Mouse (Mus musculus) adrenal gland, postnatal 14 days (tissue): ENCODE results near the gene Ccdc30. TPM values are rescaled to one million over a fixed set of nuclear protein-coding genes. Genes with fewer than 3 reads are reported as not detected.

Source experiments
- DNase-seq: peaks from one replicate; pipeline ENCODE4 v3.0.0; 2021; ENCODE audit warnings: mixed read lengths
- total RNA-seq: library from RNA; stranded (reverse); gene quantifications from 2 replicates; pipeline ENCODE4 v1.2.3, GENCODE M21; 2021

The Ccdc30 gene
- total RNA-seq, 1 experiment from 2014 or later: 8.4 TPM

DNA sequence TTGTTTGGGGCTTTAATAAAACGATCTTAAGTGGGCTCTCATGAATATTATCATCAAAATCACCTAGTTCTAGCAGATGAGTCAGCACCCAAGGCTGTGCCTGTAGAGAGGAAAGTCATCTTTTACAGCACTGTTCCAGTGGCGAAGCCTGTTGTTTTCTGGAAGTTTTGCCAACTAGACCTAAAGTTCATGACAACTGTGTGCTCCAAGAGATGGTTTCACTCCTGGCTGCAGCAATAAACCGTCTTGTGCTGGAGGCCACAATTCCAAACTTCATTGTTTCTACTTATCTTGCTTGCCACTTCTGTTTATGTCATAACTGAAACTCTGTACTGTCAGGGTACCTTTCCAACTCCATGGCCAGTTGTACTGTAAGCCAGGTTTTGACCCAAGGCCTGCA, 1.9 kb upstream of the Ccdc30 start:
- DNase-seq: peak; percentile 51

DNA sequence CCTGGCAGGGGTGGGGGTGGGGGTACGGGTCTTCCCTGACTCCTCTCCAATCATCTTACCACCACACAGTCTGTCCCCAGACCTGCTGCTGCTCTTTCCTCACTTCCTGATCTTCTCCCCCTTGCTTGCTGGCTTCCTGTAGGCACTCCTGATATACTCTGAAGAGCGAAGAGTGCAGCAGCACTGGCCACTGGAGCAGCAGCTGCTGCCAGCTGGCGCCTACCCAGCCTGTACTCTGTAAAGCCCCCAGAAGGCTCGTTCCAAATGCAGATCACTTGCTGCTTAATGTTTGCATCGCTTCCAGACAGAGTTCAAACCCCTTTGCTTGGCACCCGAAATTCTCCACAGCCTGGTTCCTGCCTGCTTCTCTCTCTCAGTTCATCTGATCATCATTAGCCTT, 2.5 kb downstream of the Ccdc30 start:
- no peak for DNase-seq

GRCm38 (mm10) chr4:119411877-119412650, 3.3 kb downstream of the Ccdc30 start:
- DNase-seq: no peak

DNA sequence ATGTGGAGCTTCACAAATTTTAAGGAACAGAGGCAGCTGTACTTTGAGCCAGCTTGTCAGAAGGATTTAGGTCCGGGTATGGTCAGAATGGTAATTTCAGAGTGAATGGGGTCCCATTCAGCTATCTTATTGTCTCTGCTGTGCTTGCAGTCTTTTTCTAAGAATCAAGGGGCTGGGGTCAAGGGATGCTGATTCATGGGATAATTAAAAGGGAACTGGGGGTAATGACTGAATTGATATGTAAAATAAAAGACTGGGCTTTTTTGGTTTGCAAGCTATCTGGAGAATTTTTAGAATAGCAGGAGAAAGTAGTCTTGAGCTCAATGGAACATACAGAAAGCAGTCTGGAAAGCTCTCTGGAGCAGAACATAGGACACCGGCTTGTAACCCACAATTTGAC, 11.9 kb downstream of the Ccdc30 start:
- DNase-seq: no peak

DNA sequence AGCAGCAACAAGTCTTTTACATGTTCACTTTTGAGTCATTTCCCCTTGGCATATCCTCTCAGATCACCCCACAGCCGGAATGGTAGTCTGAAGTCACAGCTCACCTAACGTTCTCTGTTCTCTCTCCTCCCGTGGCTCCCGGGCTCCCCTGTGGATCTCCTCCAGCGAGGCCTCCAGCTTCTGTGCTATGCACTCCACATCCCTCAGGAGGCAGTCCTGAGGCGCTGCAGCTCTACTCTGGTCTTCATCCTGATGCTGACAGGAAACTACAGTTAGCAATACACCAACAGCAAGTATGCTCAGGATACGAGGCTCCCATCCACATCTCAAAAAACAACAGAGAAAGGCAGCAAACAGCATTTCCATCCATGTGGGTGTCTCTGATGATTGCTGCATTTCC, 14.4 kb downstream of the Ccdc30 start:
- no peak for DNase-seq

- DNase-seq: no peak
These were observed 16.6 kb downstream of the Ccdc30 start for GRCm38 (mm10) chr4:119398751-119399150.

DNA sequence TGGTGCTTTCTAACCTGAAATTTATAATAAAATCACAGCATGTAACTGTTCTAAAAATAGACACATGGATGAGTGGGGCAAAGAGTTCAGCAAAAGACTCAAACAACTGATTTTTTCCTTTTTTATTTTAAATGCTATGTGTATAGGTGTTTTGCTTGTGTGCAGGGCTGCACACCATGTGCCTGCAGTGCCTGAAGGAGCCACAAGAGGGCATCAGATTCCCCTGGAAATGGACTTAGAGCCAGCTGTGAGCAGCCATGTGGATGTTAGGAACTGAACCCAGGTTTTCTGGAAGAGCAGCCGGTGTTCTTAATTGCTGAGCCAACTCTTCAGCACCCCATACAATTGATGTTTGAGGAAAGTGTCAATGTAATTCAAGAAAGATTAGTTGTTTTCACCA, 25.0 kb downstream of the Ccdc30 start:
- DNase-seq: peak; percentile 61

DNA sequence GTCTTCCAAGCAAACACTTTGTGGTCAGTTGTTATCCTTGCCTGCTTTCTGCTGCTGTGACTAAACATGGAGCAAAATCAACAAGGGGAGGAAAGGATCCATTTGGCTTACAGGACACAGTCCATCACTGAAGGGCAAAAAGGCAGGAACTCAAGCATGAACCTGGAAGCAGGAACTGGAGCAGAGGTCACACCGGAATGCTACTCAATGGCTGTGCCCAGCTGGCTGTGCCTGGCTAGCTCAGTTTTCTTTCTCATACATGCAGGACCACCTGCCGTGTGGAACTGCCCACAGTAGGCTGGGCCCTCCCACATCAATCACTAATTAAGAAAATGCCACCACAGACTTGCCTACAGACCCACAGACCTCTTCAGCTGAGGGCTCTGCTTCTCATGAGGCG, 26.1 kb downstream of the Ccdc30 start:
- DNase-seq: no peak

- DNase-seq: no peak
These were observed 33.7 kb downstream of the Ccdc30 start for GRCm38 (mm10) chr4:119381471-119382190.

- DNase-seq: no peak
These were observed 45.9 kb downstream of the Ccdc30 start for GRCm38 (mm10) chr4:119369460-119369859.

DNA sequence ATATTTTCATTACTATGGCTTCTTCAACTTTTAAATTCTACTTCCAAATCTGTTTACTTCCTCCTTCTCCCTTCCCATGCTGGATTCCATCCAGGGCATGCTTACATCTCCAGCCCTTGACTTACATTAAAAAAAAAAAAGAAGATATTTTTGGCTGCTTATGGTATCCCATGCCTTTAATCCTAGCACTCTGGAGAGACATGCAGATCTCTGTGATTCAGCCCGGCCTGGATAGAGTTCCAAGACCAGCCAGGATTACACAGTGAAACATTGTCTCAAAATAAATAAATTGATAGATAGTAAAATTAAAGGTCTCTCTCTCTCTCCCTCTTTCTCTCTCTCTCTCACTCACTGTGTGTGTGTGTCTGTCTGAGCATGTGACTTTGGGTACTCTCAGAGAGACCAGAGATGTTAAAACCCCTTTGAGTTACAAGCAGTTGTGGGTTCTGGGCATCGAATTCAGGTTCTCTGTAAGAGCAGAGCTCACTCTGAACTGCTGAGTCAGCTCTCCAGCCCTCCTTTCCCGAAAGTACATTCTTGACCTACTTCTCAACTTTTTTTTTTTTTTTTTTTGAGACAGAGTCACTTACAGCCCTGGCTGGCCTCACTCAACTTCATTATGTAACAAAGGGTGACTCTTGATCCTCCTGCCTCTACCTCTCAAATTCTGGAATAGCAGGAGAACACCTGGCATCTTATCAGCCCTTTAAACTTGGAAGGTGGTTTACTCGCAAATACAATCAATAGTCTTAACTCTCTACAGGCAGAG, 48.4 kb downstream of the Ccdc30 start:
- DNase-seq: peak; percentile 49

GRCm38 (mm10) chr4:119362231-119362630, 53.1 kb downstream of the Ccdc30 start:
- DNase-seq: no peak

GRCm38 (mm10) chr4:119359196-119359971, 55.9 kb downstream of the Ccdc30 start:
- DNase-seq: peak; percentile 39

DNA sequence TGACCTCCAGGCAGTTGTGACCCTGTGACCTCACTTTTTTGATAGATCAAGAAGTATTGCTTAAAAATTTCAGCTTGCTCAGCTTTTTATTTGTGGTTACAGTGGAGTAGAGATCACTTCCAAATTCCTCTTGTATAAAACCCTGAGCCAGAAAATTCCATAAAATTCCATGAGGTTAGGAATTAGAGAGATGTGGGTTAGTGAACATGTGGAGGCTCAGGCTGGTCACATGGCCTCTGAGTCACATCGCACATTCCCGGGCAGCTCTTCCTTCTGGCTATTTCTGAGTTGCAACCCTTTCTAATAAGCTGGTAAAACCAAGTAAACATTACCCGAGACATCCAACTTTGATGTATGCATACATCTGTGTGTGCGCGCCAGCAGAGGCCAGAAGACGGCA, 69.8 kb downstream of the Ccdc30 start:
- no peak for DNase-seq

DNA sequence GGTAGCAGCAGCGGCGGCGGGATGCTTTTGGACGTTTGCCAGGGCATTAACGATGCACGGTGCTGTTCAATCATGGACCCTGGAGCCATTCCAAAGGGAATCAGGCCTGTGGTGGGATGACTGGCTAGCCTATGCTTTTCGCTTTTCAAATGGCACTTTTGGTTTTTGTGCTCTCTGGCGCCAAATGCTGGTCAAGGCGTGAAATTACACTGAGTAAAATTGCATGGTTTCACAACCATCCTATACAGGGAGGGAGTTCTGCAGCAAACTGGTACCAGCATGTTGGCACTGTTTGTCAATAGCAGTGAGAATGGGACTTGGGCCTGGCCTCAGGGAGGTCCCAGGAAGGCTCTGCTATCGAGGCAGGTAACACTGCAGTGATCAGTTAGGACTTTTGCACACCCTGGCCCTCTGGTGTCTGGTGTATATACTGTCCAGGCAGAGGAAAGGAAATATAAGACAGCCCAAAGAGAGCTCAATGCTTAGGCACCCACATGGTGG, 76.4 kb downstream of the Ccdc30 start:
- peak; percentile 67 for DNase-seq

- DNase-seq: no peak
These were observed 76.9 kb downstream of the Ccdc30 start for GRCm38 (mm10) chr4:119338422-119338821.

DNA sequence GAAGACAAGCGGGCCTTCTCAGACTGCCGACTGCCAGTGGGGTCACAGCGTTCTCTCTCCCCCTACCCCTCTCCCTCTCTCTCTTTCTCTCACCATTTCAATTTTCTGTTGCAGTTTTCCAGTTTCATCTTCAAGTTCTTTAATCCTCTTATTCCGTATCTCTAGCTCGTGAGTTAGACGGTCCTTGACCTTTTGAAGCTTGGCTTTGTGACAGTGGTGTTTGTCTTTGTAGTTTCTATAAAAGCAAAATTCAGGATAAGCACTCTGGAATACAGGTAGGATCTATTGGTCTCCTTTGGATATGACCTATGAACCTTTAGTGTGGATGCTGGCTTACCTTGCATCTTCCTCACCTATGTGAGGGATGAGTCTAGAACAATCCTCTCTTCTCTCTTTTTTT, 81.8 kb downstream of the Ccdc30 start:
- peak; percentile 58 for DNase-seq

DNA sequence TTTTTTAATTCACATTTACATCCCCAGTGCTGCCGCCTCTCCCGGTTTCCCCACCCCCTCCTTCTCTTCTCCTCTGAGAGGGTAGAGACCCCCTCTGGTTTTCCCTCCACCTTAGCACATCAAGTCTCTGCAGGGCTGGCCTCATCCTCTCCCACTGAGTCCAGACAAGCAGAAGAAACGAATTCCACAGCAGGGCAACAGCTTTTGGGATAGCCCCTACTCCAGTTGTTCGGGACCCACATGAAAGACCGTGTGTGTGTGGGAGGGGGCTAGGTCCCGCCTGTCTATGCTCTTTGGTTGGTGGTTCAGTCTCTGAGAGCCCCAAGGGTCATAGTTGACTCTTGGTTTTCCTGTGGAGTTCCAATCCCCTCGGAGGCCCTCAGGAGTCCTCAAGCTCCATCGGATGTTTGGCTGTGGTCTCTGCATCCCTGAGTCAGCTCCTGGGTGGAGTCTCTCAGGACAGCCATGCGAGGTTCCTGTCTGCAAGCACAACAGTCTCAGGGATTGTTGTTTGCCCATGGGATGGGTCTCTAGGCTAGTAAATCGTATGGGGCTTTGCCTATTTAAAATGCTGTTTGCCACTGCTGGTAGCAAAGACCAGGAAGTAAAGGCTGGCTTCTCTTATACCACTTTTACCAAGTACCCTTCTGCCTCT, 94.3 kb downstream of the Ccdc30 start:
- DNase-seq: peak; percentile 28

- peak; percentile 98 for DNase-seq
These were observed 95.0 kb downstream of the Ccdc30 start, which contains the start of gene Ppih for GRCm38 (mm10) chr4:119320131-119320830. Gene Ppih (minus strand): TSS chr4:119320546.

GRCm38 (mm10) chr4:119313756-119314155, 101.6 kb downstream of the Ccdc30 start:
- DNase-seq: no peak

DNA sequence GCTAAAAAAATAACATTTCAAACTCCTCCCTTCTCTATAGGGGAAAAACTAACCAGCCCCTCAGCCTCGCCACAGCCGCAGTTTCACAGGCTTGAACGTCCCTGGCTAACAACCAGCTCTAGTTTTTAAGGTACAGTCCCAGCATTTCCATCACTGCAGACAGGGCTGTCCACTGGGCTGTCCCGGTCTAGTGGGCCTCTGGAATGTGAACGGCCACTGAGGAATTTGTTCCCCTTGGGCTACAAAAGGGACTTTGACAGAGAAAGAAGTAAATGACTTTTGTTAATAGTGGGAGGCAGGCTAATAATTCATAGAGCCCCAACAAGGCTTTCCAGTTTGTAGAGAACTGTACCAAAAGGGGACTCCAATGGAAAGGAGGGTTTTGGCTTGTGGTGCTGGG, 109.9 kb downstream of the Ccdc30 start:
- no peak for DNase-seq
